Mouse (Mus musculus): ENCODE data around the gene Amer2. TPM values are rescaled to one million over a fixed set of nuclear protein-coding genes. Genes with fewer than 3 reads are reported as not detected.

Gene Amer2
- polyA plus RNA-seq, 1 experiment = 0.21 TPM

GRCm38 (mm10) chr14:60398861-60399260 is 25.8 kb downstream of the Amer2 start:
- Histone ChIP-seq H3K9ac (ENCODE audit: low read depth, poor library complexity, severe bottlenecking) (no peak overlapping the region), H3K27ac (ENCODE audit: insufficient read depth, low read length) (no peak overlapping the region), H3K9me3 (replicated peaks; ENCODE audit: control insufficient read depth, insufficient read depth, low read length, poor library complexity, severe bottlenecking) (no peaks in the 10 kb centered on the region), H3K36me3 (ENCODE audit: control insufficient read depth, insufficient read depth, low read length, poor library complexity, severe bottlenecking) (no peaks in the 10 kb centered on the region), H3K4me1 (ENCODE audit: control insufficient read depth, insufficient read depth, low read length) (no peaks in the 10 kb centered on the region), H3K4me3 (ENCODE audit: low read depth, low read length) (no peak overlapping the region), H3K27me3 (ENCODE audit: control insufficient read depth, insufficient read depth, low read length, poor library complexity, severe bottlenecking) (no peaks in the 10 kb centered on the region)
- TF ChIP-seq POLR2A (IDR thresholded peaks at IDR 0.05; ENCODE audit: insufficient read depth, low read length) (no peak), CTCF (IDR thresholded peaks at IDR 0.05; ENCODE audit: low read depth, low read length) (no peak), EP300 (IDR thresholded peaks at IDR 0.05; ENCODE audit: insufficient read depth, low read depth, low read length) (no peak)

GRCm38 (mm10) chr14:60403228-60403627 is 30.2 kb downstream of the Amer2 start:
- H3K4me3 ChIP-seq (ENCODE audit: low read depth, low read length) = no peak overlapping the region
- no peak for TF ChIP-seq CTCF (IDR thresholded peaks at IDR 0.05; ENCODE audit: low read depth, low read length)
- TF ChIP-seq EP300 (IDR thresholded peaks at IDR 0.05; ENCODE audit: insufficient read depth, low read depth, low read length) = no peak
- no peak for TF ChIP-seq POLR2A (IDR thresholded peaks at IDR 0.05; ENCODE audit: insufficient read depth, low read length)
- no peaks in the 10 kb centered on the region for H3K36me3 ChIP-seq (ENCODE audit: control insufficient read depth, insufficient read depth, low read length, poor library complexity, severe bottlenecking)
- no peaks in the 10 kb centered on the region for H3K27me3 ChIP-seq (ENCODE audit: control insufficient read depth, insufficient read depth, low read length, poor library complexity, severe bottlenecking)
- H3K9me3 ChIP-seq (replicated peaks; ENCODE audit: control insufficient read depth, insufficient read depth, low read length, poor library complexity, severe bottlenecking) = no peaks in the 10 kb centered on the region
- no peak overlapping the region for H3K9ac ChIP-seq (ENCODE audit: low read depth, poor library complexity, severe bottlenecking)
- no peaks in the 10 kb centered on the region for H3K4me1 ChIP-seq (ENCODE audit: control insufficient read depth, insufficient read depth, low read length)
- H3K27ac ChIP-seq (ENCODE audit: insufficient read depth, low read length) = no peak overlapping the region

DNA sequence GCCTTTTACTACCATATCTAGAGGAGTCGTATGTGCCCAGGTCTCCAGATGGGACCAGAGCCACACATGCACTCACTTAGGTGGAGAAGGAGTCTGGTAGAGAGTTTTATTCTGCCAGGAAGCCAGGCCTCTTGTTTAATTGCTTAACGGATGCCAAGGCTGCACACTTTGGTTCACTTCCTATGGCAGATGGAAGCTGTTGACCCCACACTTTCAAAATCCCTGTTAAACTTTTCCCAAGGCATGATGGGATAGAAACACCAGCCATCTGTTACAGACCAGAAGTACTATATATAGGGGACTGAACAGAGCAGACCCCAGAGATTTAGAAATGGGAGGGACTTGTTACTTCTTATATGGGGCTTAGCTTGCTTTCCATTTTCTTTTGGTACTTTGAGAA is 32.8 kb downstream of the Amer2 start:
- no peak overlapping the region for H3K27ac ChIP-seq (ENCODE audit: insufficient read depth, low read length)
- no peaks in the 10 kb centered on the region for H3K27me3 ChIP-seq (ENCODE audit: control insufficient read depth, insufficient read depth, low read length, poor library complexity, severe bottlenecking)
- H3K36me3 ChIP-seq (ENCODE audit: control insufficient read depth, insufficient read depth, low read length, poor library complexity, severe bottlenecking) = no peaks in the 10 kb centered on the region
- no peak overlapping the region for H3K9ac ChIP-seq (ENCODE audit: low read depth, poor library complexity, severe bottlenecking)
- TF ChIP-seq EP300 (IDR thresholded peaks at IDR 0.05; ENCODE audit: insufficient read depth, low read depth, low read length) = no peak
- no peak for TF ChIP-seq POLR2A (IDR thresholded peaks at IDR 0.05; ENCODE audit: insufficient read depth, low read length)
- TF ChIP-seq CTCF (IDR thresholded peaks at IDR 0.05; ENCODE audit: low read depth, low read length) = no peak
- no peaks in the 10 kb centered on the region for H3K4me1 ChIP-seq (ENCODE audit: control insufficient read depth, insufficient read depth, low read length)
- no peak overlapping the region for H3K4me3 ChIP-seq (ENCODE audit: low read depth, low read length)
- no peaks in the 10 kb centered on the region for H3K9me3 ChIP-seq (replicated peaks; ENCODE audit: control insufficient read depth, insufficient read depth, low read length, poor library complexity, severe bottlenecking)

- no peaks in the 10 kb centered on the region for H3K4me1 ChIP-seq (ENCODE audit: control insufficient read depth, insufficient read depth, low read length)
- no peak overlapping the region for H3K9ac ChIP-seq (ENCODE audit: low read depth, poor library complexity, severe bottlenecking)
- no peaks in the 10 kb centered on the region for H3K27me3 ChIP-seq (ENCODE audit: control insufficient read depth, insufficient read depth, low read length, poor library complexity, severe bottlenecking)
- H3K36me3 ChIP-seq (ENCODE audit: control insufficient read depth, insufficient read depth, low read length, poor library complexity, severe bottlenecking) = no peaks in the 10 kb centered on the region
- TF ChIP-seq EP300 (IDR thresholded peaks at IDR 0.05; ENCODE audit: insufficient read depth, low read depth, low read length) (no peak), CTCF (IDR thresholded peaks at IDR 0.05; ENCODE audit: low read depth, low read length) (no peak), POLR2A (IDR thresholded peaks at IDR 0.05; ENCODE audit: insufficient read depth, low read length) (no peak)
- no peak overlapping the region for H3K4me3 ChIP-seq (ENCODE audit: low read depth, low read length)
- H3K9me3 ChIP-seq (replicated peaks; ENCODE audit: control insufficient read depth, insufficient read depth, low read length, poor library complexity, severe bottlenecking) = no peaks in the 10 kb centered on the region
- H3K27ac ChIP-seq (ENCODE audit: insufficient read depth, low read length) = no peak overlapping the region
Measured at GRCm38 (mm10) chr14:60406543-60406942, 33.5 kb downstream of the Amer2 start.

- Histone ChIP-seq H3K9ac (ENCODE audit: low read depth, poor library complexity, severe bottlenecking) (no peak overlapping the region), H3K4me1 (ENCODE audit: control insufficient read depth, insufficient read depth, low read length) (no peaks in the 10 kb centered on the region), H3K9me3 (replicated peaks; ENCODE audit: control insufficient read depth, insufficient read depth, low read length, poor library complexity, severe bottlenecking) (no peaks in the 10 kb centered on the region), H3K27me3 (ENCODE audit: control insufficient read depth, insufficient read depth, low read length, poor library complexity, severe bottlenecking) (no peaks in the 10 kb centered on the region), H3K36me3 (ENCODE audit: control insufficient read depth, insufficient read depth, low read length, poor library complexity, severe bottlenecking) (no peaks in the 10 kb centered on the region), H3K27ac (ENCODE audit: insufficient read depth, low read length) (no peak overlapping the region), H3K4me3 (ENCODE audit: low read depth, low read length) (no peak overlapping the region)
- TF ChIP-seq POLR2A (IDR thresholded peaks at IDR 0.05; ENCODE audit: insufficient read depth, low read length) = no peak
- TF ChIP-seq CTCF (IDR thresholded peaks at IDR 0.05; ENCODE audit: low read depth, low read length) = no peak
- TF ChIP-seq EP300 (IDR thresholded peaks at IDR 0.05; ENCODE audit: insufficient read depth, low read depth, low read length) = no peak
Measured at GRCm38 (mm10) chr14:60407319-60407718, 34.3 kb downstream of the Amer2 start.

DNA sequence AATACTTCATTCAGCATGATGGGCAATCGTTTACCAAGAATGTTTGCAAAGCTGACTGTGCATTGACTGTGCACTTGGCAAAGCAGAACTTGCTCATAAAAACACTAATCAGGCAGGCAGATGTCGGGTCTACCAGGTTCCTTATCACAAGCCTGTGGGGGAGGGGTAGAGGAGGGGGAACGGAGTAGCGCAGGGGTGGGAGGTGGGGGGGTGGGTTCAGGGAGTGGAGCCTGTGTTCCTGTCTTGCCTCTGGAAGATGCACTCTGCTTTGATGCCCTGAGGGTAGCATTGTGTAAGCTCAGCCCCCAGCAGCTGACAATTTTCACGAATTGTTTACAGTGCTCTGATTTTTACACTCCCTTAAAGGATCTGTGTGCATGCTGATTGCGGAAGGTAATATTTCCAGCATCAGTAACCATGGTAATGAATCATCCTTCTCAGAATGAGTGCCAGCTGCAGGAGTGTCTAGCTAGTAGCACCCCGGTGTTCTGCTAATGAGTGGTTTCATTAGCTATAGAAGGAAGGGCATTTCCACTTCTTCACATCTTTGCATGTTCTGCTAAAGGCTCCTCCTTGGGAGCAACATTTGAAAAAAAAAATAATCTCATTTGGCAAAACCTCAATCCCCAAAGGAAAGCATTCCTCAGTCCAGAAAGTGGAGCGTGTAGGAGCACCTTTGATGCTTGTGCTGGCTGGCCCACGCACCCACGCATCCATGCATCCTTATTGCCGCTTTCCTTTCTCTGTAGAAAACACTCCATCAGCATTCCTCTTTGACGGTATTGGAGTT is 36.8 kb downstream of the Amer2 start:
- H3K27ac ChIP-seq (ENCODE audit: insufficient read depth, low read length) = no peak overlapping the region
- H3K9me3 ChIP-seq (replicated peaks; ENCODE audit: control insufficient read depth, insufficient read depth, low read length, poor library complexity, severe bottlenecking) = no peaks in the 10 kb centered on the region
- H3K9ac ChIP-seq (ENCODE audit: low read depth, poor library complexity, severe bottlenecking) = no peak overlapping the region
- no peaks in the 10 kb centered on the region for H3K4me1 ChIP-seq (ENCODE audit: control insufficient read depth, insufficient read depth, low read length)
- H3K27me3 ChIP-seq (ENCODE audit: control insufficient read depth, insufficient read depth, low read length, poor library complexity, severe bottlenecking) = no peaks in the 10 kb centered on the region
- H3K4me3 ChIP-seq (ENCODE audit: low read depth, low read length) = no peak overlapping the region
- H3K36me3 ChIP-seq (ENCODE audit: control insufficient read depth, insufficient read depth, low read length, poor library complexity, severe bottlenecking) = no peaks in the 10 kb centered on the region
- TF ChIP-seq POLR2A (IDR thresholded peaks at IDR 0.05; ENCODE audit: insufficient read depth, low read length) (no peak), EP300 (IDR thresholded peaks at IDR 0.05; ENCODE audit: insufficient read depth, low read depth, low read length) (no peak), CTCF (IDR thresholded peaks at IDR 0.05; ENCODE audit: low read depth, low read length) (no peak)

Data from ES-Bruce4 (cell line).